Mouse (Mus musculus) cortical plate, adult 2 months (tissue): ENCODE measurements around the gene Jarid2. TPM values are rescaled to one million over a fixed set of nuclear protein-coding genes. Genes with fewer than 3 reads are reported as not detected.

Source experiments
- H3K27ac ChIP-seq: fragments of 200-500 bp; 2 replicates; pipeline ENCODE4 v1.5.1; 2012; ENCODE audit warnings: low read length, control low read depth, inconsistent platforms; ENCODE audit not compliant: insufficient read depth
- H3K4me1 ChIP-seq: fragments of 200-500 bp; 2 replicates; pipeline ENCODE4 v1.6.1; 2011; ENCODE audit warnings: low read length; ENCODE audit not compliant: control insufficient read depth, insufficient read depth
- H3K4me3 ChIP-seq: fragments of 200-500 bp; 2 replicates; pipeline ENCODE4 v1.5.1; 2011; ENCODE audit warnings: mild to moderate bottlenecking, low read length, control low read depth; ENCODE audit not compliant: insufficient read depth
- CTCF ChIP-seq: fragments of 200-500 bp; IDR thresholded peaks from 2 replicates; pipeline ENCODE4 v1.5.1; 2011; ENCODE audit warnings: mild to moderate bottlenecking, control low read depth, low read length; ENCODE audit not compliant: insufficient read depth; ENCODE audit errors: extremely low read depth
- POLR2A ChIP-seq: fragments of 200-500 bp; IDR thresholded peaks from 2 replicates; pipeline ENCODE4 v1.6.1; 2011; ENCODE audit warnings: mild to moderate bottlenecking, low read length, control low read depth; ENCODE audit not compliant: insufficient read depth; ENCODE audit errors: extremely low read depth
- polyA plus RNA-seq: library from polyadenylated mRNA; depleted of rRNA; stranded (reverse); fragments of >200 nt; gene quantifications from 2 replicates; pipeline ENCODE4 v1.2.3, GENCODE M21; 2012

The Jarid2 gene
- polyA plus RNA-seq, 1 experiment: 18.2 TPM

- H3K4me1 ChIP-seq: peaks cover 17% of the 10 kb centered on the region
- peak overlapping the region; percentile 76 for H3K4me3 ChIP-seq
- peak overlapping the region; percentile 14; the same call in 1 of the 2 replicates for H3K27ac ChIP-seq
- peak; percentile 62; the same call in 1 of the 2 replicates for TF ChIP-seq POLR2A
- TF ChIP-seq CTCF: no peak
These were observed 217.8 kb downstream of the Jarid2 start for GRCm38 (mm10) chr13:44946880-44947635.

DNA sequence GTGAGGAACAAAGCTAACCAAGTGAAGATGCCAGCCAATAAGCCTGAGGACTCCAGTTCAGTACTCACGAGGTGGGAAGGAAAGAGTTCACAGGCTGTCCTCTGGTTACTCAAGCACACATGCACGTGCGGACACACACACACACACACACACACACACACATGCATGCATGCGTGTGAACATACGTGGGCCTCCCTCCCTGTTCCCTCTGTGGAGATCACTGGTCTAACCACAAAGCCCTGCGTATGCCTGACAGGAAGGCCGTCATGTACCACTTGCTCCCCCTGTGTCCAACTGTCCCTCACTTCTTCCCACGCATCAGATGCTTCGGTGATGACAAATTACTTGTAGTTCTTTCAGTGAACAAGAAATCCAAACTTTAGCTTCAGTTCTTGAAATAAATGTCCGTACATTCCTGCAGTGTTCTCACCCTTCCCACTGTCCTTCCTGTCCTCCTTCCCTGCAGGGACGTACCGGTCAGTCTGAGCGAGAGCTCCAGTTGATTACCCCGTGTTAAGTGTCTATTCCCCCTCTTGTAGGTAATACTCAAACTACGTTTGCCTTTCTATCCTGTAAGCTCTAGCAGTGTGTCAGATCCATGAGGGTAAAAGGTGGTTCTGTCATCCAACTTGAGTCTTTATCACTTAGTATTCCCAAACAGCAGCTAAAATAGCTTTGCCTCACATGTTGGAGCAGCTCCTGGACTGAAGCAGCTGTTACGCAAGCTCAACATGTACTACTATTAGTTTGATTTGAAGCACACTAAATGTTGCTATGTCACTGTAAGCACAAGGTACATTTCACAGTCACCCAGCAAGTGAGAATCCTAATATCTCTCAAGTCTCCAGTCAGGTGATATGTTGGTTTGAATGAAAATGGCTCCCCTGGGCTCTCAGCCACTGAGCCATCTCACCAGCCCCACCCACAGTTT lies 219.3 kb downstream of the Jarid2 start:
- Histone ChIP-seq H3K4me3 (no peak overlapping the region), H3K4me1 (peaks cover 13% of the 10 kb centered on the region), H3K27ac (peak overlapping the region; percentile 5; the same call in 1 of the 2 replicates)
- TF ChIP-seq CTCF: no peak
- no peak for TF ChIP-seq POLR2A

DNA sequence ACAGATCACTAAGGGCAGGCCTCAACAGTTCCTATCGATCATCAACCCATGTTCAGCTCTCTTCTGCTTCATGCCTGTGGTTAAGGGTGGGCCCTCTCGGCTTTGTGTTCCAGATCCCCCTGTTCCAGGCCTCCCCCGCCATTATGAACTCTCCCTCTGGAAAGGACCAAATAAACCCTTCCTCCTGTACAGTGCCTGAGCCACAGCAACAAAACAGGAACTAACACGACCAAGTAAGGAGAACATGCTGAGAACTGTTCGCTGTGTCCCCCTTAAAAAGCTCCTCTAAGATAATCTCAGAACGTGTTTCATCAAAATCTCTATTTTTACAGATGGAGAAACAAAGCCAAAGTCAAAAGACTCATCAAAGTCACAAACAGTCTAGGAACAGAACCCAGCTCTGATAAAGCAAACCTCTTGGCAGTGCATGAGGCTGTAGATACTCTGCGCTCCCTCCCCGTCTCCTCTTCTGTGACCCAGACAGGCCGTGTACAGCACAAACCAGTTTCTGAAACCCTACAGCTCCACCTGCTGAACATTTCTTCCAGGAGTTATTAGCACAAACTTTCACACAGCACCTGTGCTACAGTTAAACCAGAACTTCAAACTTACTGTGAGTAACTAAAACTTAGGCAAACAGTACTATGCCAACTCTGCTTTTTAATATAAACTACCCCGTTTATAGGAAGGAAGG lies 223.3 kb downstream of the Jarid2 start:
- TF ChIP-seq POLR2A: no peak
- no peak for TF ChIP-seq CTCF
- Histone ChIP-seq H3K4me3 (no peak overlapping the region), H3K4me1 (peaks cover 12% of the 10 kb centered on the region), H3K27ac (no peak overlapping the region)

GRCm38 (mm10) chr13:44953546-44954231 lies 224.4 kb downstream of the Jarid2 start:
- Histone ChIP-seq H3K4me1 (peaks cover 9% of the 10 kb centered on the region), H3K27ac (no peak overlapping the region), H3K4me3 (no peak overlapping the region)
- TF ChIP-seq CTCF (no peak), POLR2A (no peak)

GRCm38 (mm10) chr13:44954232-44954568 lies 224.9 kb downstream of the Jarid2 start:
- Histone ChIP-seq H3K4me1 (peaks cover 9% of the 10 kb centered on the region), H3K27ac (no peak overlapping the region), H3K4me3 (no peak overlapping the region)
- TF ChIP-seq CTCF (no peak), POLR2A (no peak)

- Histone ChIP-seq H3K4me3 (no peak overlapping the region), H3K4me1 (peaks cover 3% of the 10 kb centered on the region), H3K27ac (no peak overlapping the region)
- TF ChIP-seq POLR2A (no peak), CTCF (no peak)
These were observed 226.5 kb downstream of the Jarid2 start for GRCm38 (mm10) chr13:44955781-44956180.

DNA sequence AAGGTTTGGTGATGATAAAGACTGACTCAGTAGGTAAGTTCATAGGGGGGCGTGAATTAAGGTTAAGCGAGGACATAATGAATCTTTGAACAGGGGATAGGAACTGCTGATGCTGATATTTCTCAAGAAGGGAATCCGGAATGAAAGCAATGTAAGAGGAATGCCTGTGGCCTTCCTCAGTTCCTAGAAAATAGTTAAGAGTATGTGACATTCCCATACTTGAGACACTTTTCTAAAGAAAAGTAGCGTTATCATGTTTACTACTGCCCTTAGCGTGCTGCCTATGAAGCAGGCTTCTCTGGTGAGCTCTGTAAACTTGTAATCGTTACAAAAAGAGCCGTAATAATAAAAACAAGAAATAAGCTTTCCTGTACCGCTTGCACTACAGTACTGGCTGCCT lies 227.8 kb downstream of the Jarid2 start:
- Histone ChIP-seq H3K4me3 (no peak overlapping the region), H3K27ac (no peak overlapping the region), H3K4me1 (no peaks in the 10 kb centered on the region; the same call in 1 of the 2 replicates)
- TF ChIP-seq CTCF (no peak), POLR2A (no peak)

DNA sequence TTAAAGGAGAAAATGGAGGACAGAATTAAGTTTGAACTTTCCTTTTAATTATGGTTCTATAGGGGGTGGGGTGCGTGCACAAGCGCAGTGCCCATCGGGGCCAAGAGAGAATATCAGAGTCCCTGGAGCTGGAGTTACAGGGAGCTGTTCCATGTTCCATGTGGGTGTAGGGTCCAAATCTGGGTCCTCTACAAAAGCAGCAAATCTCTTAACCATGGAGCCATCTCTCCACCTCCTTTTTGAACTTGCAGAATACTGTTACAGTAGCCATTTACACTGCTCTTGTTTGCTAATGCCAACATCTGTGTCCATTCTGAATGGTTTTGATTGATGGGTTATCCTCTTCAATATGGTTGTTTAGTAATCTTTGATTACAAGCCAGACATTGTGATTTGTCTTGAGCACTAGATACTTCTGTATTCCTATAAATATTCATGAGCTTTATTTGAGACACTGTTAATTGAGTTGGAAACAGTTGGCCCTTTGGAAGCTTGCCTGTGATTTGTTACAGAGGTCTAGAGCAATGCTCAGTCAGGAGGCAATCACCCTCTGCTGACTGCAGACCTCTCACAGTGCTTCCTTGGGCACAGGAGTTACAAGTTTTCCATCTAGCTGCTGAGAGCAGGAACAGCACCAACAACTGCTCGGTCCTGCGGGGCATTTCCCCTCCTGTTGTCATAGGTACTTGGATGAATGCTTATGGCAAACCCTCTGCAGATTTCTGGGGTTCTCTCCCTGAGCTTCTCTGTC lies 231.4 kb downstream of the Jarid2 start:
- no peak for TF ChIP-seq CTCF
- no peak for TF ChIP-seq POLR2A

More for the DNA sequence above, 231.4 kb downstream of the Jarid2 start:
- Histone ChIP-seq H3K4me3 (no peak overlapping the region), H3K27ac (no peak overlapping the region), H3K4me1 (no peaks in the 10 kb centered on the region)
